Mouse (Mus musculus) right cerebral cortex, adult 18-20 months (tissue): ENCODE measurements at regions not wholly inside any gene's neighbourhood (a gene's known extent, or its start where the extent isn't known, plus 50 kb on each side); places are given as distances from the start of the nearest gene placed in this dataset.

Source experiments
- DNase-seq: peaks from one replicate; pipeline ENCODE4 v3.0.0; 2022; ENCODE audit warnings: mixed read lengths

- DNase-seq = peak; percentile 14
Measured at GRCm38 (mm10) chr12:19387706-19388105, 566.6 kb upstream of the Gm21863 start.
